Mouse (Mus musculus) spleen, postnatal 10 days (tissue): Measurements from ENCODE around the gene Map3k9.

Experiments used
- DNase-seq, 2 experiments: peaks; one replicate each; pipeline ENCODE4 v3.0.0; 2021 to 2022; ENCODE audit warnings: low spot score in 2 of 2

The Map3k9 gene

DNA sequence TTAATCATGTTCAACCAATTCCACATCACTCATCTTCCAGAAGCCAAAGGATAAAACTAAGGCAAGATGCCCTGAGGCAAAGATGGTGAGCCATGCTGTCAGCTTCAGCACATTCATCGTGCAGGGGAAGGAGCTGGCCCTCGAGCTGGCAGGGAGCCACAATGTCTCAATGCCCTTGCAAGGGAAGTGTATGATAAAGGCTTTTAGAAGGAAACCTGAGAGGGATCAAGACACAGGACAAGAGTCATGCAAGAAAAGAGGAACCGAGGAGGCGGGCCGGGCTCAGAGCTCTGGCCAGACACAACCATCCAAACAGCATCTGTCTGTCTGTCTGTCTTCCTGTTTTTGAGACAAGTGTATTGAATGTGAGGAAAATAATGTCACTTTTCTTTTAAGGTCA is 61.8 kb downstream of the Map3k9 start:
- peak in 1 of 2 experiments; percentile 61 for DNase-seq

- DNase-seq = no peak
Observed at GRCm38 (mm10) chr12:81712618-81713017, 68.4 kb downstream of the Map3k9 start.

GRCm38 (mm10) chr12:81702903-81703302 is 78.1 kb downstream of the Map3k9 start:
- DNase-seq = no peak

DNA sequence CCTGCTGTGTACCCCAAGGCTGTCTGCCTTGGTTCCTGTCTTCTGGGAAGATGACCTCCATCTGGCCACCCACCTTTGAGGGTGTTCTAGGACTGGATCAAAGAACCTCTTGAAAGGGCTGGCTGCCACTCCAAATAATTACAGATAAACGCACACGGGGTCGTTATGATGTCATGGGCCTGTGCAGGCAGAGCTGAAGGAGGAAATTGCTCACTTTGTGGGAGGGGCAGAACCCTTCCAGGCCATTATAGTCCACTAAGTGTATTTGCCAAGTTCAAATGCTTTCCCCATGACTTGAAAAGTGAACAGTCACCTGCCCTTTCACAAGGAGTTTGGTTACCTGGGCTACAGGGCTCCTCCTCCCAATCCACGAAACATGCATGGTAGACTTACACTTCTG is 83.0 kb downstream of the Map3k9 start:
- DNase-seq = no peak

DNA sequence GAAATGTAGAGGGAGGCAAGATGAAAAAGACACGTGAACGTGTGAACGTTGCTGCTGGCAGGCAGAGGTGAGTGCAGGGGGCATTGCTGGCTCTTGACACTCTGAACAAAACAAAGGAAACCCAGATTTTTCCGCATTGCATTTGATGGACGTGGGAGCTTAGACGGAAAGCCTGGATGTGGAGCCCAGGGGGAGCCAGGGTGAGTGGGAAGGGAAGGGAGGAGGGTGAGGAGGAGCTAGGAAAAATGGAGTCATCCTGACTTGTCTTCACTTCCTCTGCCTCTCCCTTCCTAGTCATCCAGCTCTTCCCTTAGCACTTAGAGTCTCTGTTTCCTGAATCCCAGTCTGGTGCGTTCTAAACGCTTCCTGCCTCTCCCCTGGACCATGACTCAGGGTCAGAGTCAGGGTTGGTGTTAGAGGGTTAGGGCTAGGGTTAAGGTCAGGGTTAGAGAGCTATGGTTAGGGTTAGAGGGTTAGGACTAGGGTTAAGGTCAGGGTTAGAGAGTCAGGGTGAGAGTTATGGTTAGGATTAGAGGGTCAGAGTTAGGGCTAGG is 89.7 kb downstream of the Map3k9 start:
- DNase-seq = no peak

GRCm38 (mm10) chr12:81690751-81691150 is 90.2 kb downstream of the Map3k9 start:
- DNase-seq = no peak

DNA sequence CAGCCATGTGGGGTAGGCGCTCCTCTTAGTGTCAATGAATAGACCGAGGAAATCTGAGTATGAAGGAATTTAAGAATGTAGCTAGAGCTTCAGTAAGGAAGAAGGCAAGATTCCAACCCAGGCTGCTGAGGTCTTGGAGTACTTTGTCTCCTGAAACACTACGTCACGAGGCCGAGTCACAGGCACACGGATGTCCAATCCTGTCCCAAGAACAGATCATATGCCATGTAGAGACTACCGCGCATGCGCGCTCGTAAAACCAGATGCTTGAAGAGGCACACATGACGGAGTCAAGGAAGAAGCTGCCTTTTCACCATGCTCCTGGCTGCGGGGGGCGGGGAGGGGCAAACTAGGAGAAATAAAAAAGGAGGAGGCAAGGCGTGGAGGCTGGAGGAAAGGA is 90.9 kb downstream of the Map3k9 start:
- DNase-seq = no peak

DNA sequence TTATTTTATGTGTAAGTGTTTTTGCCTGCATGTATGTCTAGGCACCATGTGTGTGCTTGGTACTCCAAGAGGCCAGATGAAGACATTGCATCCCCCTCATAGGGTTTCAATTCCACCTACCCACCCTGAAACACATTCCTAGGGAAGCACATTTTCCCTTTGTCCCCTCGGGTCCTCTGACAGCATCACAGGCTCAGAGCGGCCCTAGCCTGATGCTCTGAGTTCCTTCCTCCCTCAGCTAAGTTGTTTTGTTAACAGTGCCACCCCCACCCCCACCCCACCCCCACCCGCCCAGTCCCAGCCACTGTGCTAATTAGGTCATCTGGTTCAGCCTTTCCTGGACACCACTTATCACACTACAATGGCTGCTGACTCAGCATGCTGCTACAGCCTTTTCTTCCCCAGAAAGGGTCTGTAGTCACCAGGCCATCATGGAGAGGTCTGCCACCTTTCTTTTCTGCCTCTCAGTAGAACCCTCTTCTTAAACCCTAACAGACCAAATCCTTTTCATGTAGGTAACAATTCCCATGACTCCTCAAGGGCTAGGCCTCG is 91.4 kb downstream of the Map3k9 start:
- no peak for DNase-seq

- no peak for DNase-seq
Observed at GRCm38 (mm10) chr12:81688537-81688936, 92.4 kb downstream of the Map3k9 start.

DNA sequence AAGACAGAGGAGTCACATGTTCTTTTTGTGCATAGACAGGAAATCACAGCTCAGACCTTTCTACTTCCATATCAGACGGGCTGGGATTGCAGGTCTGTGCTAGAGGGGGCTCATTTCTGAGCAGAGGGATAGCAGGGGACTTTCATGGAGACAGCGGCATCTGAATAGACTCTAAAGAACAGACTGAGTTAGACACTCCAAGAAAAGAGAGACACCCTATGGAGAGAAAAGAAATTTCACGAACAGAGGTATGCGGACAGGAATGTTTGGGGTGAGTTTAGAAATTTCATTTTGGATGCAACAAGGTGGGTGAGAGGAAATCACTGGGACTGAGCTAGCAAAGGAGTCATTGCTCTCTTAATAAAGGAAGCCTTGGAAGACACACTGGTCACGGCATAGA is 93.1 kb downstream of the Map3k9 start:
- DNase-seq = no peak

GRCm38 (mm10) chr12:81686406-81687117 is 94.4 kb downstream of the Map3k9 start:
- DNase-seq = no peak

DNA sequence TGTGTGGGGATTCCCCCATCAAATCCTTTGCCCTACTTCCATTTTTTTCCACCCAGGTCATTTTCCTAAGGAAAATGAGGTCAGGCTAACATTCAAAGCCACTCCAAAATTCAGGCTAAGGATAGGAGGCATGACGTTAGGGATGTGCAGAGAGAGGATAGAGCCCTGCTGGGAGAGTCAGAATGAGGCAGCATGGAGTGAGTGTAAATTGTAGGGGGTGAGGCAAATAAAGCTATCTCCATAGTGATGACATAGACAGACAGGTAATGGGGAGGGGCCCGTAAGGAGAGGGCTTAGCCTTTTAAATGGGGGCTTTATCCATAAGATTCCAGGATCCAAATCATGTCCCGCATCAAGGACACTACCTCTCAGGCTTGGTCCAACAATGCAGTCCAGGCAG is 95.0 kb downstream of the Map3k9 start:
- DNase-seq = no peak

DNA sequence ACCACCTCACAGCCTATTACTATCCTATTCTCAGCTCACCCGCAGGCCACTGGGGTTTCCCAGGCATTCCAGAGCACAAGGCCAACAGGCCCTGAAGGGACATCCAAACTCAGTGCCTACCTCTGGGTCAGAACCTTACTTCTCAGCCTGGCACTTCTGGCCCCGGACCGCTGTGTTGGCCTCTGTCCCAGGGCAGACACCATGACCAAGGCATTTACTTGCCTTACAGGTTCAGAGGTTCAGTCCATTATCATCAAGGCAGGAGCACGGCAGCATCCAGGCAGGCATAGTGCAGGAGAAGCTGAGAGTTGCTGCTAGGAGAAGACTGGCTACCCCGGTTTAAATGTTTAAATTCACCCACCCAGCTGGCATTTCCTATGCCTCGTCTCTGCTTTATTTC is 96.9 kb downstream of the Map3k9 start:
- no peak for DNase-seq

- DNase-seq = no peak
Observed at GRCm38 (mm10) chr12:81683395-81683794, 97.6 kb downstream of the Map3k9 start.

GRCm38 (mm10) chr12:81679807-81680529 is 101.0 kb downstream of the Map3k9 start:
- no peak for DNase-seq

- no peak for DNase-seq
Observed at GRCm38 (mm10) chr12:81675557-81675956, 105.4 kb downstream of the Map3k9 start.
